Mouse (Mus musculus) liver, postnatal 0 days (tissue): Measurements from ENCODE around the gene Naa25. TPM values are rescaled to one million over a fixed set of nuclear protein-coding genes. Genes with fewer than 3 reads are reported as not detected.

Source experiments
- ATAC-seq: fragments of 200-750 bp; cut with Nextera tagmentation; 2 replicates; pipeline ENCODE4 v1.8.0; 2017; ENCODE audit warnings: mild to moderate bottlenecking, moderate library complexity
- DNase-seq: peaks from one replicate; pipeline ENCODE4 v3.0.0-alpha.2; 2016
- H3K27ac ChIP-seq: fragments of 300-500 bp; sonication (generic); 2 replicates; pipeline ENCODE4 v1.5.1; 2014; ENCODE audit warnings: antibody characterized with exemption, moderate library complexity, mild to moderate bottlenecking, low read depth
- H3K27me3 ChIP-seq: fragments of 300-500 bp; sonication (generic); 2 replicates; pipeline ENCODE4 v1.6.1; 2014; ENCODE audit warnings: low read length, control low read depth, mixed read lengths; ENCODE audit not compliant: insufficient read depth
- H3K36me3 ChIP-seq: fragments of 300-500 bp; sonication (generic); replicated peaks from 2 replicates; pipeline ENCODE4 v1.6.1; 2014; ENCODE audit warnings: mild to moderate bottlenecking, control low read depth, low read length, moderate library complexity, mixed read lengths; ENCODE audit not compliant: insufficient read depth
- H3K4me1 ChIP-seq: fragments of 300-500 bp; sonication (generic); 2 replicates; pipeline ENCODE4 v1.6.1; 2014; ENCODE audit warnings: antibody characterized with exemption, mild to moderate bottlenecking, control low read depth; ENCODE audit not compliant: insufficient read depth
- H3K4me2 ChIP-seq: fragments of 300-500 bp; sonication (generic); 2 replicates; pipeline ENCODE4 v1.6.1; 2014; ENCODE audit warnings: low read depth, mild to moderate bottlenecking, low read length, moderate library complexity, mixed read lengths
- H3K4me3 ChIP-seq: fragments of 300-500 bp; sonication (generic); 2 replicates; pipeline ENCODE4 v1.5.1; 2014; ENCODE audit warnings: low read depth, low read length
- H3K9ac ChIP-seq: fragments of 300-500 bp; sonication (generic); replicated peaks from 2 replicates; pipeline ENCODE4 v1.6.1; 2014; ENCODE audit warnings: mild to moderate bottlenecking, moderate library complexity
- H3K9me3 ChIP-seq: fragments of 300-500 bp; sonication (generic); 2 replicates; pipeline ENCODE4 v1.6.1; 2016; ENCODE audit warnings: mild to moderate bottlenecking, control low read depth, low read length, mixed read lengths
- CTCF ChIP-seq: sonication (generic); IDR thresholded peaks from 2 replicates; pipeline ENCODE4 v1.5.1; 2016; ENCODE audit warnings: antibody characterized with exemption, low read depth
- EP300 ChIP-seq: IDR thresholded peaks from 2 replicates; pipeline ENCODE4 v1.6.1; 2016; ENCODE audit warnings: antibody characterized with exemption, low read depth, mild to moderate bottlenecking
- WGBS: fragments of 180-500 bp; shearing (Covaris S2); extraction: QIAGEN DNeasy Blood & Tissue Kit; methylation state at CpG from one replicate; pipeline ENCODE4 v1.1.7; 2014; ENCODE audit not compliant: insufficient replicate concordance; 5-methylcytosine and 5-hydroxymethylcytosine counted together
- polyA plus RNA-seq: library from polyadenylated mRNA; unstranded; fragments of >200 nt; fragmentation: Nextera tagmentation; extraction: Ambion mirVana; gene quantifications from 2 replicates; pipeline ENCODE4 v1.2.1, GENCODE M21; 2015

Gene Naa25
- polyA plus RNA-seq, 1 experiment from 2014 or later: 12.9 TPM

DNA sequence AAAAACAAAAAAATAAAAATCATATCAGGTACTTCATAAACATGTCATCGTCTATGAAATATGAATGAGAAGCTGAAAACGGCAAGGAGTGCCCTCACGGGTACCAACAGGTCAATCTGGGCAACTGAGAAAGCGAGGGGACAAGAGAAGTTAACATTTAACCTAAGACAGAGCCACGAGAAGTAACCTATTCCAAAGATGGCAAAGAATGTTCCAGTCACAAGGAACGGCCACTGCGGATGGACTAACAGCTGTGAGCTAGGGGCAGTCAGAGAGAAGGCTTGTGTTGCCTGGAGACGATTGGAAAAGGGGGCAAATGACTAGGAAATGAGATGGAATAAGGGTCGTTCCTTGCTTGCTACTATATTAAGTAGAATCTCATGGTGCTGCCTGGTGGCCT is 52.7 kb downstream of the Naa25 start:
- Histone ChIP-seq H3K27me3 (no peaks in the 10 kb centered on the region), H3K9ac (no peak overlapping the region), H3K4me1 (peaks cover 23% of the 10 kb centered on the region), H3K4me3 (0 out of 2 replicates have a peak overlapping the region, but pooled peaks have one; percentile 98), H3K27ac (no peak overlapping the region), H3K36me3 (peaks cover 39% of the 10 kb centered on the region), H3K9me3 (no peaks in the 10 kb centered on the region), H3K4me2 (peak overlapping the region; percentile 96)
- ATAC-seq (no peak), DNase-seq (no peak)
- WGBS: 69% methylated on average over 9 of the region's 9 CpGs
- TF ChIP-seq CTCF: no peak

DNA sequence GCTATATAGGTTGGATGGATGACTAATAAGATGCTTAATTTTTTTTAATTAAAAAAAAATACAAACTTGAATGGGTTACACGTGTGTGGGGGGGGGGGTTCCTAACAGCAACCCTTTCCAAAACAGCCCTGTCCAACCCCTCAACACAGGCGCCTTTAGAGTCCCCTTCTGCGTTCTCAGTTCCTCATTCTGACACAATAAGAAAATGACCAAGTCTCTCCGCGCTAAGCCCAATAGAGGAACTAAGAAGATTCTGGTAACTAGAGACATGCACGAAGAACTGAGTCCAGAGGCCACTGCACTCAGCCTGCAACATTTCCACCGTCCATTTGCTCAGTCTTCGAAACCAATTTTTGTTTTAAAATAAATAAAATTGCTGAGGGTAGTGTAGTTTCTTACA is 53.5 kb downstream of the Naa25 start:
- Histone ChIP-seq H3K4me1 (peaks cover 23% of the 10 kb centered on the region), H3K9me3 (no peaks in the 10 kb centered on the region), H3K4me2 (peak overlapping the region; percentile 96), H3K27ac (peak overlapping the region; percentile 97), H3K27me3 (no peaks in the 10 kb centered on the region), H3K36me3 (peaks cover 35% of the 10 kb centered on the region), H3K4me3 (peak overlapping the region; percentile 98), H3K9ac (peak overlapping the region; percentile 98)
- TF ChIP-seq EP300: no peak
- TF ChIP-seq CTCF: 0 out of 2 replicates have a peak, but pooled peaks have one; percentile 0
- 12% methylated on average over 8 of the region's 8 CpGs for WGBS
- DNase-seq (no peak), ATAC-seq (no peak)

DNA sequence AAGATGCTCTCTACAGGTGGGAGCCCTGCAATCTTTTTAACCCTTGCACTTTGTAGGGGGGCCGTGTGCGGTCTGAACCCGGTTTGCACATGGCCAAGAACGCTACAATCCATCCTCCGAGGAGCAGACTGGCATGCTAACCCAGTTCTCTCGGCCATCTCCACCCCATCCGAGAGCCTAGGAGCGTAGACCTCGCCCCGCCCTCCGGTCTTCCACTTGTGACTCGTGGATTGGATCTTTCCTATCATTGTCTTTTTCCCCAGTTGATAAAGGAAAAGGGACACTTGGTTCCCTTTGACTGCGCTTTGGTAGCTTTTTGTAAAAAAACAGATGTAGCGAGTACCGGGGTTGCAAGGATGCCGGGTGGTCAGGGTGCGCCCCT is 53.9 kb downstream of the Naa25 start, which contains the start of gene Tmem116:
TSS of gene Tmem116 (plus strand) at position 250 of the 382 bp plus-strand sequence.
- Histone ChIP-seq H3K9ac (peak within 1 kb of the TSS; percentile 98), H3K4me2 (peak within 1 kb of the TSS; percentile 96), H3K36me3 (peaks cover 30% of the 10 kb centered on the region), H3K27ac (peak within 1 kb of the TSS; percentile 97), H3K4me1 (peaks cover 23% of the 10 kb centered on the region), H3K9me3 (no peaks in the 10 kb centered on the region), H3K4me3 (peak within 1 kb of the TSS; percentile 98), H3K27me3 (no peaks in the 10 kb centered on the region)
- ATAC-seq: peak; percentile 12; the same call in 1 of the 2 replicates
- TF ChIP-seq CTCF (no peak), EP300 (no peak)
- WGBS: 0% methylated on average over 17 of the region's 17 CpGs
- peak; percentile 62 for DNase-seq

- Histone ChIP-seq H3K4me2 (peak within 1 kb of the TSS; percentile 96), H3K4me3 (peak within 1 kb of the TSS; percentile 98), H3K9me3 (no peaks in the 10 kb centered on the region), H3K9ac (peak within 1 kb of the TSS; percentile 98), H3K4me1 (peaks cover 23% of the 10 kb centered on the region), H3K27me3 (no peaks in the 10 kb centered on the region), H3K36me3 (peaks cover 24% of the 10 kb centered on the region), H3K27ac (peak within 1 kb of the TSS; percentile 97)
- ATAC-seq: peak; percentile 92
- DNase-seq: peak; percentile 100
- WGBS: under 1% methylated on average over 63 of the region's 97 CpGs
- TF ChIP-seq CTCF (peak; percentile 41), EP300 (no peak)
Observed at GRCm38 (mm10) chr5:121452026-121452869, 54.5 kb downstream of the Naa25 start, which contains the start of gene Erp29. TSS of gene Erp29 (minus strand) at chr5:121452506.

DNA sequence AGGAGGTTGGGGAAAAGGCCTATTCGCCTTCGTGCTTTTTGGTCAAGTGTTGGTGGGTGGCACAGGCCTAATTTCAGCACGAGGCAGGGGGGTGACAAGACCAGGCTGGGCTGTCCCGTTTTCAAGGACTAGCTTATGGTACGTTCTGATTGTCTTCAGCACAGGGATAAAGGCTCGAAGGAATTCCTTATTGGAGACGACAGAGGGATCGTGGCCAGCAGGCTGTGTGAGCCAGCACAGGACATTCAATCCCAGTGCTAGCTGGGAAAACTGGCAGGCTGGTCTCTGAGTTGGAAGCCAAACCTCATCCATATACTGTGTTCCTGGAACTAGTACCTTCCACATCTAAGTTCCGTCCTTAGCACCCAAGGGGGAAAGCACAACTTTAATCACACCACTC is 55.2 kb downstream of the Naa25 start:
- peaks cover 18% of the 10 kb centered on the region for H3K36me3 ChIP-seq
- H3K27me3 ChIP-seq: no peaks in the 10 kb centered on the region
- H3K4me2 ChIP-seq: peak overlapping the region; percentile 96
- no peaks in the 10 kb centered on the region for H3K9me3 ChIP-seq
- TF ChIP-seq EP300 (no peak), CTCF (no peak)
- peak overlapping the region; percentile 98 for H3K9ac ChIP-seq
- peak overlapping the region; percentile 97 for H3K27ac ChIP-seq
- peak overlapping the region; percentile 98 for H3K4me3 ChIP-seq
- ATAC-seq (no peak), DNase-seq (no peak)
- H3K4me1 ChIP-seq: peaks cover 23% of the 10 kb centered on the region
- 4% methylated on average over 9 of the region's 9 CpGs for WGBS

GRCm38 (mm10) chr5:121453743-121454502 is 56.2 kb downstream of the Naa25 start:
- no peak for TF ChIP-seq EP300
- 86% methylated on average over 13 of the region's 13 CpGs for WGBS
- no peak for ATAC-seq
- no peak for DNase-seq
- H3K4me1 ChIP-seq: peaks cover 23% of the 10 kb centered on the region
- no peaks in the 10 kb centered on the region for H3K9me3 ChIP-seq
- H3K9ac ChIP-seq: 0 out of 2 replicates have a peak overlapping the region, but pooled peaks have one; percentile 9
- H3K27ac ChIP-seq: no peak overlapping the region
- peaks cover 7% of the 10 kb centered on the region; the same call in 1 of the 2 replicates for H3K36me3 ChIP-seq
- no peak overlapping the region for H3K4me3 ChIP-seq
- H3K27me3 ChIP-seq: no peaks in the 10 kb centered on the region
- H3K4me2 ChIP-seq: peak overlapping the region; percentile 96; the same call in 1 of the 2 replicates
